Mouse (Mus musculus): ENCODE measurements around the gene Cabp4.
A peak's percentile ranks its signal among the peaks of the same experiment; 100 is the strongest.

Cabp4 gene

GRCm38 (mm10) chr19:4100718-4101261 is 43.0 kb downstream of the Cabp4 start:
- peak; percentile 56 to 74 for DNase-seq

GRCm38 (mm10) chr19:4099837-4100717 is 43.8 kb downstream of the Cabp4 start, which contains the start of gene Pitpnm1:
TSS of gene Pitpnm1 (plus strand) at chr19:4099998.
- DNase-seq: peak; percentile 84 to 85

GRCm38 (mm10) chr19:4099056-4099455 is 44.8 kb downstream of the Cabp4 start:
- DNase-seq: peak; percentile 91 to 95

GRCm38 (mm10) chr19:4098426-4098825 is 45.4 kb downstream of the Cabp4 start:
- DNase-seq: no peak

- no peak for DNase-seq
Observed at GRCm38 (mm10) chr19:4097441-4097825, 46.4 kb downstream of the Cabp4 start.

GRCm38 (mm10) chr19:4096642-4097440 is 47.0 kb downstream of the Cabp4 start, which contains the start of gene Cdk2ap2:
TSS of gene Cdk2ap2 (plus strand) at chr19:4097182.
- peak; percentile 99 for DNase-seq

GRCm38 (mm10) chr19:4095802-4096201 is 48.0 kb downstream of the Cabp4 start:
- DNase-seq: no peak

- no peak for DNase-seq
Observed at GRCm38 (mm10) chr19:4094774-4095303, 49.0 kb downstream of the Cabp4 start.

- DNase-seq: no peak
Observed at GRCm38 (mm10) chr19:4094348-4094747, 49.5 kb downstream of the Cabp4 start.

GRCm38 (mm10) chr19:4093772-4094171 is 50.1 kb downstream of the Cabp4 start:
- DNase-seq: no peak

GRCm38 (mm10) chr19:4092750-4093149 is 51.1 kb downstream of the Cabp4 start:
- no peak for DNase-seq

GRCm38 (mm10) chr19:4091383-4091782 is 52.5 kb downstream of the Cabp4 start:
- no peak for DNase-seq

GRCm38 (mm10) chr19:4090446-4090845 is 53.4 kb downstream of the Cabp4 start:
- DNase-seq: no peak

GRCm38 (mm10) chr19:4089128-4089527 is 54.7 kb downstream of the Cabp4 start:
- DNase-seq: no peak

GRCm38 (mm10) chr19:4088146-4088545 is 55.7 kb downstream of the Cabp4 start:
- DNase-seq: no peak

GRCm38 (mm10) chr19:4087090-4087489 is 56.7 kb downstream of the Cabp4 start:
- DNase-seq: no peak

GRCm38 (mm10) chr19:4086156-4086555 is 57.7 kb downstream of the Cabp4 start:
- no peak for DNase-seq

Measured in thymus, postnatal 36 days (tissue).